Mouse (Mus musculus) liver, embryonic 12.5 days (tissue): ENCODE data around the gene Mlx. TPM values are rescaled to one million over a fixed set of nuclear protein-coding genes. Genes with fewer than 3 reads are reported as not detected.

ENCODE experiments used
- ATAC-seq: fragments of 200-750 bp; cut with Nextera tagmentation; 2 replicates; pipeline ENCODE4 v1.8.0; 2017; ENCODE audit warnings: moderate number of reproducible peaks, mild to moderate bottlenecking, moderate library complexity
- H3K27ac ChIP-seq: fragments of 300-500 bp; sonication (generic); 2 replicates; pipeline ENCODE4 v1.5.1; 2016; ENCODE audit warnings: mild to moderate bottlenecking
- H3K27me3 ChIP-seq: fragments of 300-500 bp; sonication (generic); replicated peaks from 2 replicates; pipeline ENCODE4 v1.6.1; 2016; ENCODE audit warnings: mild to moderate bottlenecking, moderate library complexity
- H3K36me3 ChIP-seq: fragments of 300-500 bp; sonication (generic); 2 replicates; pipeline ENCODE4 v1.6.1; 2016; ENCODE audit warnings: mild to moderate bottlenecking, moderate library complexity
- H3K4me1 ChIP-seq: fragments of 300-500 bp; sonication (generic); 2 replicates; pipeline ENCODE4 v1.6.1; 2016
- H3K4me2 ChIP-seq: fragments of 300-500 bp; sonication (generic); 2 replicates; pipeline ENCODE4 v1.6.1; 2016; ENCODE audit warnings: mild to moderate bottlenecking, moderate library complexity
- H3K4me3 ChIP-seq: fragments of 300-500 bp; sonication (generic); 2 replicates; pipeline ENCODE4 v1.5.1; 2016; ENCODE audit warnings: mild to moderate bottlenecking, moderate library complexity
- H3K9ac ChIP-seq: fragments of 300-500 bp; sonication (generic); 2 replicates; pipeline ENCODE4 v1.6.1; 2016; ENCODE audit warnings: mild to moderate bottlenecking, moderate library complexity
- H3K9me3 ChIP-seq: fragments of 300-500 bp; sonication (generic); replicated peaks from 2 replicates; pipeline ENCODE4 v1.6.1; 2016; ENCODE audit warnings: mild to moderate bottlenecking, moderate library complexity
- WGBS: fragments of 180-500 bp; shearing (Covaris S2); methylation state at CpG from one replicate; pipeline ENCODE4 v1.1.7; 2016; ENCODE audit not compliant: insufficient replicate concordance; 5-methylcytosine and 5-hydroxymethylcytosine counted together
- polyA plus RNA-seq: library from polyadenylated mRNA; unstranded; fragments of >200 nt; fragmentation: Nextera tagmentation; extraction: Ambion mirVana; gene quantifications from 2 replicates; pipeline ENCODE4 v1.2.1, GENCODE M21; 2016

The Mlx gene
- polyA plus RNA-seq, 1 experiment from 2014 or later: 35.7 TPM

GRCm38 (mm10) chr11:101066549-101067412 lies 20.3 kb upstream of the Mlx start:
- peaks cover 20% of the 10 kb centered on the region for H3K36me3 ChIP-seq
- H3K4me1 ChIP-seq: peaks cover 71% of the 10 kb centered on the region
- peak overlapping the region; percentile 65 for H3K4me2 ChIP-seq
- H3K27ac ChIP-seq: peak overlapping the region; percentile 98
- H3K9me3 ChIP-seq: no peaks in the 10 kb centered on the region
- ATAC-seq: no peak
- WGBS: 18% methylated on average over 18 of the region's 18 CpGs
- H3K9ac ChIP-seq: peak overlapping the region; percentile 23; the same call in 1 of the 2 replicates
- H3K4me3 ChIP-seq: peak overlapping the region; percentile 39
- peaks cover 29% of the 10 kb centered on the region for H3K27me3 ChIP-seq

GRCm38 (mm10) chr11:101069391-101070188 lies 17.5 kb upstream of the Mlx start, which contains the start of gene Naglu:
Naglu (plus strand) TSS chr11:101070012.
- no peaks in the 10 kb centered on the region for H3K9me3 ChIP-seq
- H3K27ac ChIP-seq: 0 out of 2 replicates have a peak within 1 kb of the TSS, but pooled peaks have one; percentile 36

GRCm38 (mm10) chr11:101070189-101070527 lies 16.9 kb upstream of the Mlx start:
- under 1% methylated on average over 36 of the region's 36 CpGs for WGBS

More at GRCm38 (mm10) chr11:101069391-101070188, 17.5 kb upstream of the Mlx start, which contains the start of gene Naglu:
- H3K36me3 ChIP-seq: peaks cover under 1% of the 10 kb centered on the region
- peak; percentile 82 for ATAC-seq
- peaks cover 53% of the 10 kb centered on the region for H3K27me3 ChIP-seq
- H3K9ac ChIP-seq: peak within 1 kb of the TSS; percentile 79
- peaks cover 43% of the 10 kb centered on the region for H3K4me1 ChIP-seq
- WGBS: 3% methylated on average over 35 of the region's 35 CpGs
- peak within 1 kb of the TSS; percentile 98 for H3K4me2 ChIP-seq
- H3K4me3 ChIP-seq: peak within 1 kb of the TSS; percentile 74

GRCm38 (mm10) chr11:101070987-101071386 lies 16.1 kb upstream of the Mlx start:
- peaks cover 53% of the 10 kb centered on the region for H3K27me3 ChIP-seq
- no peak for ATAC-seq
- no peak overlapping the region for H3K27ac ChIP-seq
- H3K9ac ChIP-seq: no peak overlapping the region
- WGBS: 62% methylated on average over 6 of the region's 6 CpGs
- H3K36me3 ChIP-seq: no peaks in the 10 kb centered on the region
- H3K9me3 ChIP-seq: no peaks in the 10 kb centered on the region
- H3K4me3 ChIP-seq: peak overlapping the region; percentile 74
- H3K4me2 ChIP-seq: peak overlapping the region; percentile 98
- peaks cover 29% of the 10 kb centered on the region for H3K4me1 ChIP-seq

More at GRCm38 (mm10) chr11:101070189-101070527, 16.9 kb upstream of the Mlx start:
- peak overlapping the region; percentile 98 for H3K4me2 ChIP-seq
- peaks cover 38% of the 10 kb centered on the region for H3K4me1 ChIP-seq
- ATAC-seq: peak; percentile 65
- H3K36me3 ChIP-seq: no peaks in the 10 kb centered on the region
- H3K9me3 ChIP-seq: no peaks in the 10 kb centered on the region
- 0 out of 2 replicates have a peak overlapping the region, but pooled peaks have one; percentile 36 for H3K27ac ChIP-seq
- peaks cover 53% of the 10 kb centered on the region for H3K27me3 ChIP-seq
- H3K4me3 ChIP-seq: peak overlapping the region; percentile 74
- H3K9ac ChIP-seq: peak overlapping the region; percentile 79

- WGBS: 56% methylated on average over 14 of the region's 14 CpGs
- Histone ChIP-seq H3K4me2 (no peak overlapping the region), H3K27me3 (peaks cover 59% of the 10 kb centered on the region), H3K4me3 (no peak overlapping the region), H3K27ac (no peak overlapping the region), H3K36me3 (no peaks in the 10 kb centered on the region), H3K9me3 (no peaks in the 10 kb centered on the region), H3K9ac (no peak overlapping the region), H3K4me1 (peaks cover 20% of the 10 kb centered on the region)
- no peak for ATAC-seq
Observed at GRCm38 (mm10) chr11:101071810-101072428, 15.2 kb upstream of the Mlx start.

GRCm38 (mm10) chr11:101078121-101078520 lies 9.0 kb upstream of the Mlx start, which contains the start of gene Hsd17b1:
Hsd17b1 (plus strand) TSS chr11:101078411.
- no peaks in the 10 kb centered on the region for H3K9me3 ChIP-seq
- H3K4me2 ChIP-seq: 0 out of 2 replicates have a peak within 1 kb of the TSS, but pooled peaks have one; percentile 46
- H3K9ac ChIP-seq: no peak within 1 kb of the TSS
- no peak for ATAC-seq
- peaks cover 22% of the 10 kb centered on the region for H3K4me1 ChIP-seq
- WGBS: 65% methylated on average over 9 of the region's 9 CpGs
- H3K4me3 ChIP-seq: no peak within 1 kb of the TSS
- no peak within 1 kb of the TSS for H3K27ac ChIP-seq
- peaks cover 69% of the 10 kb centered on the region for H3K27me3 ChIP-seq
- no peaks in the 10 kb centered on the region for H3K36me3 ChIP-seq

- ATAC-seq: no peak
- Histone ChIP-seq H3K27ac (no peak overlapping the region), H3K27me3 (peaks cover 55% of the 10 kb centered on the region), H3K9ac (no peak overlapping the region), H3K4me1 (peaks cover 38% of the 10 kb centered on the region), H3K4me3 (peak overlapping the region; percentile 13; the same call in 1 of the 2 replicates), H3K4me2 (peak overlapping the region; percentile 46), H3K9me3 (no peaks in the 10 kb centered on the region), H3K36me3 (peaks cover 2% of the 10 kb centered on the region)
- WGBS: 8% methylated on average over 27 of the region's 27 CpGs
Observed at GRCm38 (mm10) chr11:101079746-101080145, 7.3 kb upstream of the Mlx start.

- Histone ChIP-seq H3K4me1 (peaks cover 44% of the 10 kb centered on the region), H3K27me3 (peaks cover 55% of the 10 kb centered on the region), H3K4me2 (no peak overlapping the region), H3K4me3 (no peak overlapping the region), H3K36me3 (peaks cover 9% of the 10 kb centered on the region), H3K9ac (no peak overlapping the region), H3K9me3 (no peaks in the 10 kb centered on the region), H3K27ac (no peak overlapping the region)
- WGBS: 69% methylated on average over 5 of the region's 5 CpGs
- ATAC-seq: no peak
Observed at GRCm38 (mm10) chr11:101080421-101080820, 6.7 kb upstream of the Mlx start.

- 8% methylated on average over 10 of the region's 10 CpGs for whole genome bisulfite sequencing
- Histone ChIP-seq H3K9me3 (no peaks in the 10 kb centered on the region), H3K27ac (peak overlapping the region; percentile 93), H3K27me3 (peaks cover 51% of the 10 kb centered on the region), H3K4me1 (peaks cover 57% of the 10 kb centered on the region), H3K4me3 (peak overlapping the region; percentile 78), H3K9ac (peak overlapping the region; percentile 86), H3K36me3 (peaks cover 14% of the 10 kb centered on the region), H3K4me2 (peak overlapping the region; percentile 95)
- no peak for ATAC-seq
Observed at GRCm38 (mm10) chr11:101081659-101082058, 5.4 kb upstream of the Mlx start.

- H3K4me1 ChIP-seq: peaks cover 61% of the 10 kb centered on the region
- H3K4me3 ChIP-seq: peak within 1 kb of the TSS; percentile 78
- no peaks in the 10 kb centered on the region for H3K9me3 ChIP-seq
- under 1% methylated on average over 51 of the region's 51 CpGs for whole genome bisulfite sequencing
- peak within 1 kb of the TSS; percentile 93 for H3K27ac ChIP-seq
- H3K27me3 ChIP-seq: peaks cover 43% of the 10 kb centered on the region
- H3K9ac ChIP-seq: peak within 1 kb of the TSS; percentile 86
- peaks cover 14% of the 10 kb centered on the region for H3K36me3 ChIP-seq
- peak within 1 kb of the TSS; percentile 95 for H3K4me2 ChIP-seq
- ATAC-seq: peak; percentile 87
Observed at GRCm38 (mm10) chr11:101082208-101083082, 4.6 kb upstream of the Mlx start, which contains the start of gene Coasy. Coasy (plus strand) TSS chr11:101082565.
